Mouse (Mus musculus) skeletal muscle tissue, adult 2 months (tissue): Measurements from ENCODE around the gene Slc7a7.

Source experiments
- DNase-seq: peaks from one replicate; pipeline ENCODE4 v3.0.0-alpha.2; 2012; ENCODE audit warnings: low read depth, low spot score

The Slc7a7 gene

DNA sequence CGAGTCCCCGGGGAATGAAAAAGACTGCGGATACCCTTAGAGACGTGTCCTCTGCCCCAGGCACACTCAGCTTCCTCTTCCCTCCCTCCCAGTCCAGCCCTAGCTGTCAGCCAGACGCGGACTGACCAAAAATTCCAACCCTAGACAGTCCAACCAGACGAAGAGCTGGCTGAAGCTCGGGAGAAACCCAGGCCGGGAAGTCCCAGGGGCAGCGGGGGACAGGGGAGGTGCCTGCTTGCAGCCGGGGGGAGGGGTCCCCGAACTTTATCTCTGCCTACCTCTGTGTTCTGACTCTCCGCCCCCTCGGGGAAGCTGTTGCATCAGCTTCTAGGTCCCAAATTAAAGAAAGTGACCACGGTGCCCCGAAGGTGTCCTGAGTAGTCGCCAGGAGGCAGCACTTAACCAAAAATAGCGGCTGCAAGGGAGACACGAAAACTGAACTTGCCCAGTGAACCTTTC is at the start of gene Slc7a7:
Slc7a7 (minus strand) TSS at position 158 of the 459 bp plus-strand sequence.
- no peak for DNase-seq

DNA sequence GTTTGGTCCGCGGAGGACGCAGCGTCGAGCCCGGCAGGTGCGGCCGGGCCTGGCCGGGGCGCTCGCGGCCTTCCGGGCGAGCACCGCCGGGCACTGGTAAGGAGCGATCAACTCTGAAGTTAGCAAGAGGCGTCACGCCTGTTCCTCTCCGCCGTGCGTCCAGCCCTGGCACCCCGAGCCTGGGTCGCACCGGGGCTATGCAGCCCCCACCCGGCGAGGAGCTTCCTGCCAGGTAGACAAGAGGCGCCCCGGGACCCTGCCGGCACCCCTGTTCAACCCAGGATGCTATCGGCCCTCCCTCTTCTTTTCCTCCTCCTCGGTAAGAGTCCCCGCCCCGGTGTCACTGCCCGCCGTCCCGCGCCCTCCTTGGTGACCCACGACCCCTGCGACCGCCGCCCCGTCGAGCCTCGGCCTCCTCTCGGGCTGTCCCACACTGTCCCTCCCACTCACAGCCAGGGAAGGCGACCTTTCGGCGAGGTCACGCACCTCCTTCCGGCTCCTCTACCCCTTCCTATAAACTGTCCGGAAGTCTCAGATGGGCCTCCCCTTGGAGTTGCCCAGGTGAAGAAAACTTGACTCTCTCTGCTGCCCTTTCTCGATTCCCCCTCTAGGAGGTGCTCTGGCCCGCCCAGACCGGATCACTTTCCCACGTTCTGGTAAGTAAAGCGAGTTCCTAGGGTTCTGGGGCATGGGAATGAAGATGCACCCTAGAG is 46.9 kb upstream of the Slc7a7 start:
- DNase-seq = peak; percentile 48

DNA sequence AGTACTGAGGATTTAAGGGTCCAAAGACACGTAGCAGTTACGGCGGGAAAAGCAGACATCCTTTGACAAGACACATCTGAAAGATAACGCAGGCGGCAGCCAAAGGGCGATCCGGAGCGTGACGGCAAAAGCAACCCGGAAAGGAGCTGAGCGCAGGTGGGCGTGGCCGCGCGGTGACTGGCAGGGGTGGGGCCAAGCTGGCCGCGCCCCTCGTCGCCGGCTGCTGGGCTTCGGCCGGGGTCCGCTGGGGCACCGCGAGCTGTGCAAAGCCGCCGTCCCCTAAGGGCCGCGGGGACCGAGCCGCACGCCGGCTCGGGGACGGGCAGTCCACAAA is 46.3 kb upstream of the Slc7a7 start, which contains the start of gene Lrp10:
Lrp10 (plus strand) TSS at position 179 of the 334 bp plus-strand sequence.
- DNase-seq = peak; percentile 66

GRCm38 (mm10) chr14:54463108-54463958 is 45.8 kb upstream of the Slc7a7 start:
- DNase-seq = no peak

DNA sequence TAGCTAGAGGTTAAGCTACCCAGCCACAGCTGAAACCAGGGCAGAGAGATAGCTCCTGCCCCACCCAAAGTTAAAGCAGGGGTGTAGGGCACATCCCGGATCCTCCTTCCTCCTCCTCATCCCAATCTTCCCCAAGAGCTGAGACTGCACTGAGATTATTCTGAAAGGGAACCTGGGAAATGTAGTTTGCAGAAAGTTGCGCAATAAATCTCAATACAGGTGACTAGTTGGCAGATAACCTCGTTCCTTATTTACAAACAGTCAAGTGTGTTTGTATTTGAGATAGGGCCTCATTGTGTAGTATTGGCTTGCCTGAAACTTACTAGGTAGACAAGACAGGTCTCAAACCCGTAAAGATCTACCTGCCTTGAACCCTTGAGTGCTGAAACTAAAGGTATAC is 44.6 kb upstream of the Slc7a7 start:
- DNase-seq = no peak

DNA sequence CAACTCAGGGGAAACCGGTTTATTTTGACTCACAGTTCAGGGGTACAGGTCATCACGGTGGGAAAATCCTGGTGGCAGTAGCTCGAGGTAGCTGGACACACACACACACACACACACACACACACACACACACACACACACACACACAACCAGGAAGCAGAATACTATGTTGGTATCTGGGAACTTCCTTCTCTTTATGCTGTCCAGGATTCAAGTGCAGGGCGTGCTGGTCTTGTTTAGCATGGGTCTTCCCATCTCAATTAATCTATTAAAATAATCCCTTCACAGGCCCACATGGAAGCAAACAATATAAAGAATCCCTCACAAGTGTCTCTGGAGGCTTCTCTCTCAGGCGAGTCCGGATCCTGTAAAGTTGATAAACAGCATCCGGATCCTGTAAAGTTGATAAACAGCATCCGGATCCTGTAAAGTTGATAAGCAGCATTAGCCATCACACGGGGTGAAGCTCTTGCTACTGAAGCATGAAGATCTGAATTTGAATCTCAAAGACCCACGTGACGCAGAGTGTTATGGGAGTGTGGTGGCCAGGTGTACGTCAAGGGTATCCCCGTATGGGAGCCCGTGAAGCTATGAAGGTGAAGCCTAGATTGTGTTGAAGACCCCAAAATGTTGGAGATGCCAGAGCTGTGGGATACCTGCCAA is 40.5 kb upstream of the Slc7a7 start:
- no peak for DNase-seq

GRCm38 (mm10) chr14:54454669-54455528 is 37.3 kb upstream of the Slc7a7 start:
- DNase-seq = no peak

DNA sequence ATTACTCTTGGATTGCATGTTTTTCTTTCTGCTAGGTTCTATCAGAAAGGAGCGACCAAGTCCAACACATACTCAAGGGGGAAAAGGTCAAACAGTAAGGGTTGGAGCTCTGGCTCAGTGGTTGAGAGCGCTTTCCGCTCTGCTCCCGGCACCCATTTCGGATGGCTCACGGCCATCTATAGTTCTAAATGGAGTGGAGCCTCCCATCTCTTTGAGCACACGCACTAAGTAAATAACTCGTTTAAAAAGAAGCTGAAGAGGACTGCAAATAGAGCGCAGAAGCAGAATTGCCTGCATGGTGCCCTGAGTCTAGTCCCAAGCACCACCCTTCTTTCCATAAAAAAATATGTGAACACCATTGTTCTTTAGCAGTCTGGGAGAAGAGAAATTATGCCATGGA is 36.0 kb upstream of the Slc7a7 start:
- DNase-seq = no peak

DNA sequence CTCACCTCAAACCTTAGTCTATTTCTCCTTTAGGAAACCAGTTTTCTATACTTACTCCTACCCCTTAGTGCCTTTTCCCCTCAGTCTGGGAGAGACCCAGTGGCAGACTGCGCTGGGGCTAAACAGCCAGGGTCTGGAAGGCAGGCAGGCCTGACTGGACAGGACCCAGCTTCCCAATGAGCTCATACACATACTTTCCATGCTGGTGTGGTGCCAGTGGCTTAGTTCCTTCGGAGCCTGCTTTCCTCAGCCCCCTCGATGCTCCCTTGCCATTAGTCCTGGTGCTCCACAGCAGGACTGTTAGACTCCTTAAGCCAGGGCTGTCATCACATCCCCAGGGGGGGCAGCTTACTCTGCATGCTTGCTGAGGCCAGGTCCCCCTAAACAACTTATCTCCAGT is 27.9 kb upstream of the Slc7a7 start:
- DNase-seq = no peak

GRCm38 (mm10) chr14:54443712-54444618 is 26.4 kb upstream of the Slc7a7 start:
- DNase-seq = peak; percentile 89

- DNase-seq = peak; percentile 73
Measured at GRCm38 (mm10) chr14:54443196-54443595, 25.6 kb upstream of the Slc7a7 start.

GRCm38 (mm10) chr14:54442548-54442947 is 25.0 kb upstream of the Slc7a7 start:
- DNase-seq = no peak

- no peak for DNase-seq
Measured at GRCm38 (mm10) chr14:54441365-54441764, 23.8 kb upstream of the Slc7a7 start.

- no peak for DNase-seq
Measured at GRCm38 (mm10) chr14:54440538-54440937, 23.0 kb upstream of the Slc7a7 start.

GRCm38 (mm10) chr14:54439610-54440009 is 22.0 kb upstream of the Slc7a7 start:
- DNase-seq = no peak

- DNase-seq = no peak
Measured at GRCm38 (mm10) chr14:54439155-54439554, 21.6 kb upstream of the Slc7a7 start.

DNA sequence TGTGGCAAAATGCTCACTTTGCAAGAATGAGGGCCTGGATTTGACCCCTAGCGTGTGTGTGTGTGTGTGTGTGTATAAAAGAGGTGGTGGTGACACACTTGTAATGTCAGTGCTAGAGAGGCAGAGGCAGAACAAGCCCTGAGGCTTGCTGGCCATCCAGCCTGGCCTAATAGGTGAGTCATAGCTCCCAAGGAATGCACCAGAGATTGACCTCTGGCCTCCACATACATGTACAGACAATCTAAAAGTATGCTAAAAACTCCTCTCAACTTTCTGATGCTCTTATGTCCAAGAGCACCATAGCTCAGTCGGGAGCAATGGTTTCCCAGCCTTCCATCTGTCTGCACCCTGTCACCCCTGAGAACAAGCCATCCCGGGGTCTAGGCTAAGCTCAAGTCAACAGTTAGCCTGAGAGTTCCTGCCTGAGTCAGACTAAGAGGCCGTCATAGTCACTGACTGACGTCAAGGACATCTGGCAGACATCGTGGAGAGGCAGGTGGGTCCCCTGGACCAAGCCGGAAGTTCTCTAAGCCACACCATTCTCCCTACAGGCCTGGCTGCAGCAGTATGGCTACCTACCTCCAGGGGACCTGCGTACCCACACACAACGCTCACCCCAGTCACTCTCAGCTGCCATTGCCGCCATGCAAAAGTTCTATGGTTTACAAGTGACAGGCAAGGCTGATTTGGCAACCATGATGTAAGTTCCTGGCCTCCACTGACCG is 17.8 kb upstream of the Slc7a7 start:
- no peak for DNase-seq

GRCm38 (mm10) chr14:54433941-54434531 is 16.5 kb upstream of the Slc7a7 start:
- DNase-seq = no peak
